Mouse (Mus musculus): ENCODE measurements around the gene Gm10337. TPM values are rescaled to one million over a fixed set of nuclear protein-coding genes. Genes with fewer than 3 reads are reported as not detected.

The Gm10337 gene
- polyA plus RNA-seq, 1 experiment from 2014 or later = not detected

GRCm38 (mm10) chr15:102511285-102511833 is 7.8 kb downstream of the Gm10337 start:
- H3K4me1 ChIP-seq (ENCODE audit: insufficient read depth, low read depth, low read length) = no peaks in the 10 kb centered on the region; the same call in 1 of the 2 replicates
- H3K36me3 ChIP-seq (ENCODE audit: insufficient read depth, low read length) = no peaks in the 10 kb centered on the region
- H3K9me3 ChIP-seq (ENCODE audit: low read length) = no peaks in the 10 kb centered on the region
- DNase-seq (ENCODE audit: low spot score) (no peak), ATAC-seq (no peak)
- TF ChIP-seq CTCF (IDR thresholded peaks at IDR 0.05) = no peak
- TF ChIP-seq EP300 (IDR thresholded peaks at IDR 0.05) = no peak
- no peaks in the 10 kb centered on the region for H3K27me3 ChIP-seq (replicated peaks; ENCODE audit: insufficient read depth, low read length)
- H3K4me3 ChIP-seq (ENCODE audit: low read depth, low read length) = no peak overlapping the region
- H3K27ac ChIP-seq (ENCODE audit: low read length) = no peak overlapping the region
- peak overlapping the region; percentile 99 for H3K4me2 ChIP-seq (replicated peaks; ENCODE audit: low read depth, low read length)
- WGBS = 17% methylated on average over 6 of the region's 6 CpGs
- no peak overlapping the region for H3K9ac ChIP-seq (replicated peaks; ENCODE audit: low read depth)

- Histone ChIP-seq H3K9ac (replicated peaks; ENCODE audit: low read depth) (no peak overlapping the region), H3K4me1 (ENCODE audit: insufficient read depth, low read depth, low read length) (no peaks in the 10 kb centered on the region; the same call in 1 of the 2 replicates)
Measured at GRCm38 (mm10) chr15:102512010-102512409, 8.5 kb downstream of the Gm10337 start.

DNA sequence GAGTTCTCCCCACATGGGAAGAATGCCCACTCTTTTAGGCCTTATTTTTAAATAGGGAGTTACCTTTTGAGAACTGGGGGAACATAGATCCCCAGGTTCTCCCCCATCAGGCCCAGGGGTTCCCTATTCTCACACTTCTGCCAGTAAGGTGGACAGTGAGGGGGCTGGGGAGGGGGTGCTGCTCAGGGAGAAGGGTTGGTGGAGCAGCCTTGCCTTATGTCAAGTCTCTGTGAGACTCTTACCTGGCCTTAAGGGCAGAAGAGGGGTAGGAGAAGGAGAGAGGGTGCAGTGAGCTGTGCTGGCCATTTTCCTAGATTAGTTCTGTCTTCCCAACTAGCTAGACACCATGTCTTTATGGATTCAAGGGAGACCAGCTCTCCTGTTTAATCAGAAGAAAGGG is 8.9 kb downstream of the Gm10337 start:
- ATAC-seq (no peak), DNase-seq (ENCODE audit: low spot score) (no peak)
- TF ChIP-seq EP300 (IDR thresholded peaks at IDR 0.05) = no peak
- TF ChIP-seq CTCF (IDR thresholded peaks at IDR 0.05) = no peak
- H3K9me3 ChIP-seq (ENCODE audit: low read length) = no peaks in the 10 kb centered on the region
- no peak overlapping the region for H3K9ac ChIP-seq (replicated peaks; ENCODE audit: low read depth)
- no peak overlapping the region for H3K4me2 ChIP-seq (replicated peaks; ENCODE audit: low read depth, low read length)
- no peaks in the 10 kb centered on the region; the same call in 1 of the 2 replicates for H3K4me1 ChIP-seq (ENCODE audit: insufficient read depth, low read depth, low read length)
- H3K4me3 ChIP-seq (ENCODE audit: low read depth, low read length) = no peak overlapping the region
- no peak overlapping the region for H3K27ac ChIP-seq (ENCODE audit: low read length)
- H3K36me3 ChIP-seq (ENCODE audit: insufficient read depth, low read length) = no peaks in the 10 kb centered on the region
- H3K27me3 ChIP-seq (replicated peaks; ENCODE audit: insufficient read depth, low read length) = no peaks in the 10 kb centered on the region

More at GRCm38 (mm10) chr15:102512010-102512409, 8.5 kb downstream of the Gm10337 start:
- WGBS = 49% methylated on average over 5 of the region's 5 CpGs
- no peak overlapping the region for H3K4me3 ChIP-seq (ENCODE audit: low read depth, low read length)
- H3K27ac ChIP-seq (ENCODE audit: low read length) = no peak overlapping the region
- H3K4me2 ChIP-seq (replicated peaks; ENCODE audit: low read depth, low read length) = no peak overlapping the region
- H3K27me3 ChIP-seq (replicated peaks; ENCODE audit: insufficient read depth, low read length) = no peaks in the 10 kb centered on the region
- ATAC-seq (no peak), DNase-seq (ENCODE audit: low spot score) (no peak)
- no peaks in the 10 kb centered on the region for H3K36me3 ChIP-seq (ENCODE audit: insufficient read depth, low read length)
- H3K9me3 ChIP-seq (ENCODE audit: low read length) = no peaks in the 10 kb centered on the region
- no peak for TF ChIP-seq EP300 (IDR thresholded peaks at IDR 0.05)
- no peak for TF ChIP-seq CTCF (IDR thresholded peaks at IDR 0.05)

DNA sequence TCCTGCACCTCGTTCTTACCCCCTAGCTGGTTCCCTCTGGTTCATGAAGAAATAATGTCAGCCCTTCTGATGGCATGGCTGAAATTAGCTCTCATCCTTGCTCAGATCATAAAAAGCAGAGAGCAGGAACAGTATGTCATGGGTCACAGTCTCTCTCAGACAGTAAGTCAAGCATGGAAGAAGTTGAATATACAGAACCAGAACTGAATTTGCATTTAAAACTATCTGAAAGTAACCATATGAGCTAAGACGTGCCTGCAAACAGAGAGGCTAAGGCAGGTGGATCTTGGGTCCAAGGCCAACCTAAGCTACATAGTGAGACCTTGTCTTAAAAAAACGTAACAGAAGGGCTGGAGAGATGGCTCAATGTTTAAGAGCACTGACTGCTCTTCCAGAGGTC is 9.5 kb downstream of the Gm10337 start:
- Histone ChIP-seq H3K9me3 (ENCODE audit: low read length) (no peaks in the 10 kb centered on the region), H3K36me3 (ENCODE audit: insufficient read depth, low read length) (no peaks in the 10 kb centered on the region), H3K4me2 (replicated peaks; ENCODE audit: low read depth, low read length) (no peak overlapping the region), H3K4me1 (ENCODE audit: insufficient read depth, low read depth, low read length) (no peaks in the 10 kb centered on the region; the same call in 1 of the 2 replicates), H3K9ac (replicated peaks; ENCODE audit: low read depth) (no peak overlapping the region), H3K27ac (ENCODE audit: low read length) (no peak overlapping the region), H3K27me3 (replicated peaks; ENCODE audit: insufficient read depth, low read length) (no peaks in the 10 kb centered on the region), H3K4me3 (ENCODE audit: low read depth, low read length) (no peak overlapping the region)
- 79% methylated on average over 3 of the region's 3 CpGs for WGBS
- no peak for TF ChIP-seq CTCF (IDR thresholded peaks at IDR 0.05)
- TF ChIP-seq EP300 (IDR thresholded peaks at IDR 0.05) = no peak
- ATAC-seq (no peak), DNase-seq (ENCODE audit: low spot score) (no peak)

DNA sequence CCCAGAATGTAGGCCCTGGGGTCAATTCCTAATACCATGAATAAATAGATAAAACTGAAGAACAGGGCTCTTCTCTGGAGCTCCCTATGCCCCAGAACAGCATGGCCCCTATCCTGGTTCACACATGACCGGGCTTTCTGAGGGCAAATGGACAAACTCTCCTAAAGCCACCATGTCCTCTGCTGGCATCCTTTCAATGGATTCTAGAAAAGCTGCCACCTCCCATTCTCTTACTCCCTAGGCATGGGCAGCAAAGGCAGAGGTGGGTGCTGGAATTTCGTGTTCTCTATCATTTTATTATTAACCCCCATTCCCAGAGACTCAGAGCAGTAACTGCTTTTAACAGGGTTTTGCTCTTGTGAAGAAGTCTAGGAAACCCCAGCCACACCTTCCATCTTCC is 11.7 kb downstream of the Gm10337 start:
- no peak overlapping the region for H3K4me3 ChIP-seq (ENCODE audit: low read depth, low read length)
- DNase-seq (ENCODE audit: low spot score) (no peak), ATAC-seq (no peak)
- H3K9me3 ChIP-seq (ENCODE audit: low read length) = no peaks in the 10 kb centered on the region
- H3K27me3 ChIP-seq (replicated peaks; ENCODE audit: insufficient read depth, low read length) = no peaks in the 10 kb centered on the region
- no peak overlapping the region for H3K4me2 ChIP-seq (replicated peaks; ENCODE audit: low read depth, low read length)
- no peak overlapping the region for H3K27ac ChIP-seq (ENCODE audit: low read length)
- no peak for TF ChIP-seq CTCF (IDR thresholded peaks at IDR 0.05)
- no peak for TF ChIP-seq EP300 (IDR thresholded peaks at IDR 0.05)
- WGBS = 88% methylated on average over 2 of the region's 2 CpGs
- H3K9ac ChIP-seq (replicated peaks; ENCODE audit: low read depth) = no peak overlapping the region
- no peaks in the 10 kb centered on the region for H3K4me1 ChIP-seq (ENCODE audit: insufficient read depth, low read depth, low read length)
- no peaks in the 10 kb centered on the region for H3K36me3 ChIP-seq (ENCODE audit: insufficient read depth, low read length)

DNA sequence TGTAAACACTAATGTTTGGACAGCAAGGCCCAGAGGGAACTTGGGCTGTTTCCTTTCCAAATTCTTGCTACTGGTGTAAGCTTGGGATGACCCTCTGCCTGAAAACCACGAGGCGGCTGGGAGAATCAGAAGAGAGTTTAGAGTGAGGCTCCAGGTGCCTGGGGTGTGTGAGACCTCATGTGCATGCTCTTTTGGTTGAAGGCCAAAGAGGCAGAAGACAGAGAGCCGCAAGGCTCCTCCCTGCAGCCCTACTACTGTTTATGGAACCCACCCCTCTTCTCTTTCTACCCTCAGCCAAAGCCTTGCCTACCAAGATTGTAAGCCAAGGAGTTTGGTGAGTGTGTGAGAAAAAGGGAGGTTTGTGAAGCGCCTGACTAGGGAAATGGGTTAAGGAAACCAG is 12.3 kb downstream of the Gm10337 start:
- no peak for DNase-seq (ENCODE audit: low spot score)
- Histone ChIP-seq H3K4me2 (replicated peaks; ENCODE audit: low read depth, low read length) (peak overlapping the region; percentile 88; the same call in 1 of the 2 replicates), H3K27ac (ENCODE audit: low read length) (no peak overlapping the region), H3K4me3 (ENCODE audit: low read depth, low read length) (no peak overlapping the region), H3K27me3 (replicated peaks; ENCODE audit: insufficient read depth, low read length) (no peaks in the 10 kb centered on the region), H3K9ac (replicated peaks; ENCODE audit: low read depth) (no peak overlapping the region), H3K9me3 (ENCODE audit: low read length) (no peaks in the 10 kb centered on the region), H3K4me1 (ENCODE audit: insufficient read depth, low read depth, low read length) (no peaks in the 10 kb centered on the region), H3K36me3 (ENCODE audit: insufficient read depth, low read length) (no peaks in the 10 kb centered on the region)
- ATAC-seq = no peak
- 50% methylated on average over 4 of the region's 4 CpGs for WGBS
- no peak for TF ChIP-seq EP300 (IDR thresholded peaks at IDR 0.05)
- no peak for TF ChIP-seq CTCF (IDR thresholded peaks at IDR 0.05)
